Mouse (Mus musculus): ENCODE results near the gene Pank3. TPM values are rescaled to one million over a fixed set of nuclear protein-coding genes. Genes with fewer than 3 reads are reported as not detected.

Pank3 gene
- polyA plus RNA-seq, 1 experiment from 2014 or later, result 5.5 TPM

- TF ChIP-seq CTCF (IDR thresholded peaks at IDR 0.05; ENCODE audit: low read depth) (no peak), EP300 (IDR thresholded peaks at IDR 0.05; ENCODE audit: low read depth) (no peak)
- H3K36me3 ChIP-seq (replicated peaks; ENCODE audit: insufficient read depth, low read length), result no peaks in the 10 kb centered on the region
- H3K4me3 ChIP-seq (ENCODE audit: low read depth, low read length), result no peak overlapping the region
- ATAC-seq (no peak), DNase-seq (no peak)
- H3K27ac ChIP-seq (ENCODE audit: low read depth), result no peak overlapping the region
- H3K27me3 ChIP-seq (ENCODE audit: insufficient read depth, low read length), result no peaks in the 10 kb centered on the region
- H3K9ac ChIP-seq (replicated peaks), result no peak overlapping the region
- no peaks in the 10 kb centered on the region for H3K9me3 ChIP-seq (ENCODE audit: low read length)
- H3K4me1 ChIP-seq (ENCODE audit: insufficient read depth), result peaks cover 3% of the 10 kb centered on the region; the same call in 1 of the 2 replicates
- H3K4me2 ChIP-seq (ENCODE audit: low read depth, low read length), result no peak overlapping the region
- 73% methylated on average over 4 of the region's 4 CpGs for WGBS (ENCODE audit: insufficient replicate concordance)
Observed at GRCm38 (mm10) chr11:35754906-35755418, 14.3 kb upstream of the Pank3 start.

GRCm38 (mm10) chr11:35755546-35755945 lies 13.7 kb upstream of the Pank3 start:
- no peak overlapping the region for H3K27ac ChIP-seq (ENCODE audit: low read depth)
- WGBS (ENCODE audit: insufficient replicate concordance), result 71% methylated on average over 6 of the region's 6 CpGs
- ATAC-seq, result no peak
- H3K36me3 ChIP-seq (replicated peaks; ENCODE audit: insufficient read depth, low read length), result no peaks in the 10 kb centered on the region
- no peaks in the 10 kb centered on the region; the same call in 1 of the 2 replicates for H3K4me1 ChIP-seq (ENCODE audit: insufficient read depth)
- no peaks in the 10 kb centered on the region for H3K27me3 ChIP-seq (ENCODE audit: insufficient read depth, low read length)
- H3K9ac ChIP-seq (replicated peaks), result no peak overlapping the region
- no peak overlapping the region for H3K4me2 ChIP-seq (ENCODE audit: low read depth, low read length)
- H3K9me3 ChIP-seq (ENCODE audit: low read length), result no peaks in the 10 kb centered on the region
- TF ChIP-seq CTCF (IDR thresholded peaks at IDR 0.05; ENCODE audit: low read depth), result no peak
- TF ChIP-seq EP300 (IDR thresholded peaks at IDR 0.05; ENCODE audit: low read depth), result no peak
- no peak overlapping the region for H3K4me3 ChIP-seq (ENCODE audit: low read depth, low read length)
- no peak for DNase-seq

- H3K4me3 ChIP-seq (ENCODE audit: low read depth, low read length), result no peak overlapping the region
- H3K9me3 ChIP-seq (ENCODE audit: low read length), result no peaks in the 10 kb centered on the region
- H3K36me3 ChIP-seq (replicated peaks; ENCODE audit: insufficient read depth, low read length), result no peaks in the 10 kb centered on the region
- DNase-seq (no peak), ATAC-seq (no peak)
- no peak for TF ChIP-seq EP300 (IDR thresholded peaks at IDR 0.05; ENCODE audit: low read depth)
- TF ChIP-seq CTCF (IDR thresholded peaks at IDR 0.05; ENCODE audit: low read depth), result no peak
- H3K4me1 ChIP-seq (ENCODE audit: insufficient read depth), result no peaks in the 10 kb centered on the region
- no peak overlapping the region for H3K9ac ChIP-seq (replicated peaks)
- H3K4me2 ChIP-seq (ENCODE audit: low read depth, low read length), result no peak overlapping the region
- no peaks in the 10 kb centered on the region for H3K27me3 ChIP-seq (ENCODE audit: insufficient read depth, low read length)
- no peak overlapping the region for H3K27ac ChIP-seq (ENCODE audit: low read depth)
- 76% methylated on average over 11 of the region's 11 CpGs for WGBS (ENCODE audit: insufficient replicate concordance)
Observed at GRCm38 (mm10) chr11:35756411-35757303, 12.6 kb upstream of the Pank3 start.

GRCm38 (mm10) chr11:35760001-35760626 lies 9.2 kb upstream of the Pank3 start:
- Histone ChIP-seq H3K36me3 (replicated peaks; ENCODE audit: insufficient read depth, low read length) (no peaks in the 10 kb centered on the region), H3K4me2 (ENCODE audit: low read depth, low read length) (no peak overlapping the region), H3K27ac (ENCODE audit: low read depth) (no peak overlapping the region), H3K4me3 (ENCODE audit: low read depth, low read length) (no peak overlapping the region), H3K27me3 (ENCODE audit: insufficient read depth, low read length) (no peaks in the 10 kb centered on the region), H3K4me1 (ENCODE audit: insufficient read depth) (no peaks in the 10 kb centered on the region), H3K9me3 (ENCODE audit: low read length) (no peaks in the 10 kb centered on the region), H3K9ac (replicated peaks) (no peak overlapping the region)
- ATAC-seq (no peak), DNase-seq (no peak)
- TF ChIP-seq EP300 (IDR thresholded peaks at IDR 0.05; ENCODE audit: low read depth), result no peak
- TF ChIP-seq CTCF (IDR thresholded peaks at IDR 0.05; ENCODE audit: low read depth), result no peak
- 63% methylated on average over 7 of the region's 7 CpGs for WGBS (ENCODE audit: insufficient replicate concordance)

GRCm38 (mm10) chr11:35760627-35761003 lies 8.7 kb upstream of the Pank3 start:
- Histone ChIP-seq H3K36me3 (replicated peaks; ENCODE audit: insufficient read depth, low read length) (no peaks in the 10 kb centered on the region), H3K4me1 (ENCODE audit: insufficient read depth) (no peaks in the 10 kb centered on the region), H3K9me3 (ENCODE audit: low read length) (no peaks in the 10 kb centered on the region), H3K4me3 (ENCODE audit: low read depth, low read length) (no peak overlapping the region), H3K27me3 (ENCODE audit: insufficient read depth, low read length) (no peaks in the 10 kb centered on the region), H3K27ac (ENCODE audit: low read depth) (no peak overlapping the region), H3K9ac (replicated peaks) (no peak overlapping the region), H3K4me2 (ENCODE audit: low read depth, low read length) (no peak overlapping the region)
- no peak for TF ChIP-seq EP300 (IDR thresholded peaks at IDR 0.05; ENCODE audit: low read depth)
- TF ChIP-seq CTCF (IDR thresholded peaks at IDR 0.05; ENCODE audit: low read depth), result no peak
- DNase-seq, result no peak
- ATAC-seq, result no peak
- WGBS (ENCODE audit: insufficient replicate concordance), result 82% methylated on average over 4 of the region's 4 CpGs

GRCm38 (mm10) chr11:35766845-35767244 lies 2.4 kb upstream of the Pank3 start:
- DNase-seq, result no peak
- no peak overlapping the region for H3K4me2 ChIP-seq (ENCODE audit: low read depth, low read length)
- no peak overlapping the region for H3K27ac ChIP-seq (ENCODE audit: low read depth)
- ATAC-seq, result no peak
- no peaks in the 10 kb centered on the region for H3K36me3 ChIP-seq (replicated peaks; ENCODE audit: insufficient read depth, low read length)
- no peak for TF ChIP-seq EP300 (IDR thresholded peaks at IDR 0.05; ENCODE audit: low read depth)
- TF ChIP-seq CTCF (IDR thresholded peaks at IDR 0.05; ENCODE audit: low read depth), result no peak
- H3K4me1 ChIP-seq (ENCODE audit: insufficient read depth), result peaks cover 21% of the 10 kb centered on the region
- H3K27me3 ChIP-seq (ENCODE audit: insufficient read depth, low read length), result no peaks in the 10 kb centered on the region
- H3K9ac ChIP-seq (replicated peaks), result no peak overlapping the region
- H3K4me3 ChIP-seq (ENCODE audit: low read depth, low read length), result no peak overlapping the region
- WGBS (ENCODE audit: insufficient replicate concordance), result 75% methylated on average over 5 of the region's 5 CpGs
- no peaks in the 10 kb centered on the region for H3K9me3 ChIP-seq (ENCODE audit: low read length)
